Mouse (Mus musculus): ENCODE data around the gene Ckap5. TPM values are rescaled to one million over a fixed set of nuclear protein-coding genes. Genes with fewer than 3 reads are reported as not detected.
"Not testable (repeated sequence)": the region's sequence is repeated elsewhere in the genome, so short reads cannot be mapped to it uniquely, and the experiment has no call there.

Gene Ckap5
- 99.3 and 99.9 TPM in 2 replicates for polyA plus RNA-seq (2014; fragmentation: Nextera tagmentation; extraction: Ambion mirVana)

- Histone ChIP-seq H3K27ac (ENCODE audit: low read length) (peak within 1 kb of the TSS; percentile 62; the same call in 1 of the 2 replicates), H3K4me2 (replicated peaks; ENCODE audit: low read depth, low read length) (peak within 1 kb of the TSS; percentile 72), H3K4me3 (ENCODE audit: low read depth, low read length) (peak within 1 kb of the TSS; percentile 71), H3K9ac (replicated peaks; ENCODE audit: low read depth, low read length) (peak within 1 kb of the TSS; percentile 70), H3K9me3 (ENCODE audit: control insufficient read depth, low read depth, low read length) (no peaks in the 10 kb centered on the region), H3K4me1 (ENCODE audit: control insufficient read depth, insufficient read depth, low read length) (0 out of 2 replicates have a peak, but pooled peaks cover 3% of the 10 kb centered on the region), H3K27me3 (ENCODE audit: control insufficient read depth, insufficient read depth, low read length) (no peaks in the 10 kb centered on the region), H3K36me3 (ENCODE audit: control insufficient read depth, insufficient read depth, low read length) (peaks cover 5% of the 10 kb centered on the region; the same call in 1 of the 2 replicates)
- peak; percentile 97 for ATAC-seq (ENCODE audit: insufficient number of reproducible peaks, insufficient read depth, low FRiP score, low read depth)
- WGBS = under 1% methylated on average over 64 of the region's 64 CpGs
Measured at GRCm38 (mm10) chr2:91526294-91527146, at the start of gene Ckap5. Gene Ckap5, plus strand, starts transcription at chr2:91526762.

DNA sequence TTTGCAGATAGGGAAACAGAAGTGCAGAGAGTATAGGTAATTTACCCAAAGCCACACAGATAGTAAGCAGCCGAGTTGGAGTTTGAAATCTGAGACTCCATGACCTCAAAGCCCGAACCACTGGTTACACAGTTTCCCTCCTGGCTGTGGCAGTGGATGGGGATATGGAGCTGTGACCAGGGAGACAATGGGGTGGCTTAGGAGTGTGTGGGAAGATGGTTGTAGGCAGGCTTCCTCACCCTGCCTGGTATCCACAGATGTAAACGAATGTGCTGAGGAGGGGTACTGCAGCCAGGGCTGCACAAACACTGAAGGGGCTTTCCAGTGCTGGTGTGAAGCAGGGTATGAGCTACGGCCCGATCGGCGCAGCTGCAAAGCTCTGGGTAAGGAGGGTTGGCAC, 49.7 kb upstream of the Ckap5 start:
- 75% methylated on average over 7 of the region's 7 CpGs for WGBS
- Histone ChIP-seq H3K27ac (ENCODE audit: low read length) (no peak overlapping the region), H3K9me3 (ENCODE audit: control insufficient read depth, low read depth, low read length) (no peaks in the 10 kb centered on the region), H3K9ac (replicated peaks; ENCODE audit: low read depth, low read length) (no peak overlapping the region), H3K4me1 (ENCODE audit: control insufficient read depth, insufficient read depth, low read length) (no peaks in the 10 kb centered on the region), H3K27me3 (ENCODE audit: control insufficient read depth, insufficient read depth, low read length) (no peaks in the 10 kb centered on the region), H3K4me3 (ENCODE audit: low read depth, low read length) (no peak overlapping the region), H3K36me3 (ENCODE audit: control insufficient read depth, insufficient read depth, low read length) (peaks cover 33% of the 10 kb centered on the region), H3K4me2 (replicated peaks; ENCODE audit: low read depth, low read length) (no peak overlapping the region)
- no peak for ATAC-seq (ENCODE audit: insufficient number of reproducible peaks, insufficient read depth, low FRiP score, low read depth)

- Histone ChIP-seq H3K4me2 (replicated peaks; ENCODE audit: low read depth, low read length) (no peak overlapping the region), H3K9ac (replicated peaks; ENCODE audit: low read depth, low read length) (no peak overlapping the region), H3K27ac (ENCODE audit: low read length) (no peak overlapping the region), H3K4me1 (ENCODE audit: control insufficient read depth, insufficient read depth, low read length) (no peaks in the 10 kb centered on the region), H3K4me3 (ENCODE audit: low read depth, low read length) (no peak overlapping the region), H3K9me3 (ENCODE audit: control insufficient read depth, low read depth, low read length) (no peaks in the 10 kb centered on the region), H3K36me3 (ENCODE audit: control insufficient read depth, insufficient read depth, low read length) (peaks cover 38% of the 10 kb centered on the region), H3K27me3 (ENCODE audit: control insufficient read depth, insufficient read depth, low read length) (no peaks in the 10 kb centered on the region)
- no peak for ATAC-seq (ENCODE audit: insufficient number of reproducible peaks, insufficient read depth, low FRiP score, low read depth)
- 98% methylated on average over 9 of the region's 9 CpGs for WGBS
Measured at GRCm38 (mm10) chr2:91480399-91480801, 46.2 kb upstream of the Ckap5 start.

GRCm38 (mm10) chr2:91480805-91481514, 45.6 kb upstream of the Ckap5 start:
- no peak overlapping the region for H3K4me2 ChIP-seq (replicated peaks; ENCODE audit: low read depth, low read length)
- no peak overlapping the region for H3K27ac ChIP-seq (ENCODE audit: low read length)
- H3K36me3 ChIP-seq (ENCODE audit: control insufficient read depth, insufficient read depth, low read length) = peaks cover 37% of the 10 kb centered on the region
- no peak overlapping the region for H3K9ac ChIP-seq (replicated peaks; ENCODE audit: low read depth, low read length)
- H3K4me3 ChIP-seq (ENCODE audit: low read depth, low read length) = no peak overlapping the region
- H3K9me3 ChIP-seq (ENCODE audit: control insufficient read depth, low read depth, low read length) = no peaks in the 10 kb centered on the region
- H3K4me1 ChIP-seq (ENCODE audit: control insufficient read depth, insufficient read depth, low read length) = no peaks in the 10 kb centered on the region
- no peaks in the 10 kb centered on the region for H3K27me3 ChIP-seq (ENCODE audit: control insufficient read depth, insufficient read depth, low read length)
- 66% methylated on average over 6 of the region's 6 CpGs for WGBS
- peak; percentile 50; the same call in 1 of the 2 replicates for ATAC-seq (ENCODE audit: insufficient number of reproducible peaks, insufficient read depth, low FRiP score, low read depth)

- Histone ChIP-seq H3K36me3 (ENCODE audit: control insufficient read depth, insufficient read depth, low read length) (peaks cover 38% of the 10 kb centered on the region), H3K27ac (ENCODE audit: low read length) (no peak overlapping the region), H3K27me3 (ENCODE audit: control insufficient read depth, insufficient read depth, low read length) (no peaks in the 10 kb centered on the region), H3K9me3 (ENCODE audit: control insufficient read depth, low read depth, low read length) (no peaks in the 10 kb centered on the region), H3K4me1 (ENCODE audit: control insufficient read depth, insufficient read depth, low read length) (no peaks in the 10 kb centered on the region), H3K4me3 (ENCODE audit: low read depth, low read length) (no peak overlapping the region), H3K4me2 (replicated peaks; ENCODE audit: low read depth, low read length) (no peak overlapping the region), H3K9ac (replicated peaks; ENCODE audit: low read depth, low read length) (no peak overlapping the region)
- no peak for ATAC-seq (ENCODE audit: insufficient number of reproducible peaks, insufficient read depth, low FRiP score, low read depth)
- WGBS = 85% methylated on average over 4 of the region's 4 CpGs
Measured at GRCm38 (mm10) chr2:91484698-91485097, 41.9 kb upstream of the Ckap5 start.

DNA sequence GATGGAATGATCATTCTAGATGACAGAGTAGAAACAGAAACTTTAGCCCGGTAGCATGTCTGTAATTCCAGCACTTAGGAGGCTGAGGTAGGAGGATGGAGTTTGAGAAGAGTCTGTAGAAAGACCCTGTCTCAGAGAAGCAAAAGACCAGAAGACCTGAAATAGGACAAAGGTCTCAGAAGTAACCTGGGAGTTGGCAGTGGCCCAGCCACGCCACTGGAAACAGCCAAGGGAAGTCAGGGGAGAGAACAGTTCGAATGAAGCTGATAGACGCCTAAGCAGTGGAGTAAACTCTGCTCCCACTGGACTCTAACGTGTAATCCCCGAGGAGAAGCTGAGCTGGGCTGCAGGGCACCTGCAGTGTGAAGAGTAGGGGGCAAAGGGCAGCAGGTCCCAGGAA, 41.3 kb upstream of the Ckap5 start:
- H3K27me3 ChIP-seq (ENCODE audit: control insufficient read depth, insufficient read depth, low read length) = no peaks in the 10 kb centered on the region
- ATAC-seq (ENCODE audit: insufficient number of reproducible peaks, insufficient read depth, low FRiP score, low read depth) = no peak
- no peak overlapping the region for H3K4me2 ChIP-seq (replicated peaks; ENCODE audit: low read depth, low read length)
- no peak overlapping the region for H3K4me3 ChIP-seq (ENCODE audit: low read depth, low read length)
- H3K36me3 ChIP-seq (ENCODE audit: control insufficient read depth, insufficient read depth, low read length) = peaks cover 44% of the 10 kb centered on the region
- 84% methylated on average over 6 of the region's 6 CpGs for WGBS
- H3K4me1 ChIP-seq (ENCODE audit: control insufficient read depth, insufficient read depth, low read length) = no peaks in the 10 kb centered on the region
- no peak overlapping the region for H3K27ac ChIP-seq (ENCODE audit: low read length)
- no peak overlapping the region for H3K9ac ChIP-seq (replicated peaks; ENCODE audit: low read depth, low read length)
- H3K9me3 ChIP-seq (ENCODE audit: control insufficient read depth, low read depth, low read length) = no peaks in the 10 kb centered on the region

- not testable (repeated sequence) for ATAC-seq (ENCODE audit: insufficient number of reproducible peaks, insufficient read depth, low FRiP score, low read depth); H3K4me3 ChIP-seq (ENCODE audit: low read depth, low read length); H3K4me2 ChIP-seq (replicated peaks; ENCODE audit: low read depth, low read length); H3K4me1 ChIP-seq (ENCODE audit: control insufficient read depth, insufficient read depth, low read length); H3K9me3 ChIP-seq (ENCODE audit: control insufficient read depth, low read depth, low read length); H3K27ac ChIP-seq (ENCODE audit: low read length); H3K27me3 ChIP-seq (ENCODE audit: control insufficient read depth, insufficient read depth, low read length); H3K9ac ChIP-seq (replicated peaks; ENCODE audit: low read depth, low read length)
- H3K36me3 ChIP-seq (ENCODE audit: control insufficient read depth, insufficient read depth, low read length) = peaks cover 53% of the 10 kb centered on the region
- WGBS = 66% methylated on average over 3 of the region's 3 CpGs
Measured at GRCm38 (mm10) chr2:91487295-91487694, 39.3 kb upstream of the Ckap5 start.

GRCm38 (mm10) chr2:91492071-91492635, 34.4 kb upstream of the Ckap5 start:
- WGBS = 92% methylated on average over 12 of the region's 12 CpGs
- H3K36me3 ChIP-seq (ENCODE audit: control insufficient read depth, insufficient read depth, low read length) = peaks cover 73% of the 10 kb centered on the region
- H3K4me2 ChIP-seq (replicated peaks; ENCODE audit: low read depth, low read length) = no peak overlapping the region
- H3K4me3 ChIP-seq (ENCODE audit: low read depth, low read length) = no peak overlapping the region
- H3K27me3 ChIP-seq (ENCODE audit: control insufficient read depth, insufficient read depth, low read length) = no peaks in the 10 kb centered on the region
- H3K4me1 ChIP-seq (ENCODE audit: control insufficient read depth, insufficient read depth, low read length) = no peaks in the 10 kb centered on the region
- no peak for ATAC-seq (ENCODE audit: insufficient number of reproducible peaks, insufficient read depth, low FRiP score, low read depth)
- no peak overlapping the region for H3K9ac ChIP-seq (replicated peaks; ENCODE audit: low read depth, low read length)
- no peaks in the 10 kb centered on the region for H3K9me3 ChIP-seq (ENCODE audit: control insufficient read depth, low read depth, low read length)
- no peak overlapping the region for H3K27ac ChIP-seq (ENCODE audit: low read length)
